Mouse (Mus musculus) liver, embryonic 18 days (tissue): ENCODE measurements around the gene Oxct2b. TPM values are rescaled to one million over a fixed set of nuclear protein-coding genes. Genes with fewer than 3 reads are reported as not detected.

Source experiments
- polyA plus RNA-seq: library from polyadenylated mRNA; depleted of rRNA; stranded (reverse); fragments of >200 nt; gene quantifications from 2 replicates; pipeline ENCODE4 v1.2.3, GENCODE M21; 2012; rRNA removed

The Oxct2b gene
- polyA plus RNA-seq = 0.03 and 0.06 TPM in 2 replicates

GRCm38 (mm10) chr4:123116011-123116410 is at the start of gene Oxct2b:
Oxct2b (plus strand) TSS chr4:123116266.

GRCm38 (mm10) chr4:123104651-123105450 is 11.2 kb upstream of the Oxct2b start, which contains the start of gene Bmp8b:
Bmp8b (plus strand) TSS chr4:123105165.

GRCm38 (mm10) chr4:123139513-123140154 is 23.6 kb downstream of the Oxct2b start, which contains the start of gene Ppie:
Ppie (minus strand) TSS chr4:123139951.

Other genes starting within 250 kb of the Oxct2b start
- 43.0 and 45.9 TPM in 2 replicates for gene Cap1, start 230.2 kb upstream of the Oxct2b start, polyA plus RNA-seq
- 0.07 and 0.08 TPM in 2 replicates for gene Mfsd2a, start 155.1 kb upstream of the Oxct2b start, polyA plus RNA-seq
- gene Mycl, start 120.6 kb upstream of the Oxct2b start, polyA plus RNA-seq = 0.82 and 0.99 TPM in 2 replicates
- gene Trit1, start 99.7 kb upstream of the Oxct2b start, polyA plus RNA-seq = 4.5 and 5.4 TPM in 2 replicates
- 0.22 and 0.24 TPM in 2 replicates for gene Bmp8b, start 11.1 kb upstream of the Oxct2b start, polyA plus RNA-seq
- 17.7 and 19.1 TPM in 2 replicates for gene Ppie, start 23.7 kb downstream of the Oxct2b start, polyA plus RNA-seq
- gene Hpcal4, start 67.0 kb downstream of the Oxct2b start, polyA plus RNA-seq = 0.01 TPM in 1 of 2 replicates, not detected in the other
- gene Nt5c1a, start 85.2 kb downstream of the Oxct2b start, polyA plus RNA-seq = 0.02 TPM in 1 of 2 replicates, not detected in the other
- 0.60 and 0.84 TPM in 2 replicates for gene Heyl, start 117.3 kb downstream of the Oxct2b start, polyA plus RNA-seq
- gene Pabpc4, start 146.1 kb downstream of the Oxct2b start, polyA plus RNA-seq = 103 and 135 TPM in 2 replicates
- 0.05 and 0.07 TPM in 2 replicates for gene Oxct2a, start 207.4 kb downstream of the Oxct2b start, polyA plus RNA-seq
- gene Bmp8a, start 227.0 kb downstream of the Oxct2b start, polyA plus RNA-seq = 0.06 and 0.08 TPM in 2 replicates